Mouse (Mus musculus) layer of hippocampus, postnatal 25 days (tissue): Measurements from ENCODE around the gene Drc7. TPM values are rescaled to one million over a fixed set of nuclear protein-coding genes. Genes with fewer than 3 reads are reported as not detected.

Experiments used
- DNase-seq, 2 experiments: peaks; one replicate each; pipeline ENCODE4 v3.0.0; 2022; ENCODE audit warnings: mixed read lengths in 2 of 2, low spot score in 1 of 2; ENCODE audit errors: extremely low spot score in 1 of 2
- total RNA-seq, 2 experiments: library from RNA; stranded (reverse); gene quantifications; 2 replicates each; pipeline ENCODE4 v1.2.3; 2021

Drc7 gene
- total RNA-seq, 2 experiments from 2014 or later = 1.4 to 1.5 TPM

- DNase-seq = no peak
Measured at GRCm38 (mm10) chr8:95113750-95114149, 58.8 kb downstream of the Drc7 start.

DNA sequence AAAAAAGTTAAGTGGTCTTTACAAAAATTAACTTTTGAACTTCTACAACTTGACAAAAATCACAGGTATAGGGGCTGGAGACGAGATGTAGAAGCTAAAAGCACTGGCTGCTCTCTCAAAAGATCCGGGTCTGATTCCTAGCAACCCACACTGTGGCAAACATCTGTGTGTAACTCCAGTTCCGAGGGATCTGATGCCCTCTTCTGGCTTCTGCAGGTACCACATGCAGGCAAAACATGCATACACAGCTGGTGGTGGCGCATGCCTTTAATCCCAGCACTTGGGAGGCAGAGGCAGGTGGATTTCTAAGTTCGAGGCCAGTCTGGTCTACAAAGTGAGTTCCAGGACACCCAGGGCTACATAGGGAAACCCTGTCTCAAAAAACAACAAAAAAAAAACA lies 68.6 kb downstream of the Drc7 start:
- DNase-seq = no peak

- no peak for DNase-seq
Measured at GRCm38 (mm10) chr8:95126497-95126896, 71.6 kb downstream of the Drc7 start.

DNA sequence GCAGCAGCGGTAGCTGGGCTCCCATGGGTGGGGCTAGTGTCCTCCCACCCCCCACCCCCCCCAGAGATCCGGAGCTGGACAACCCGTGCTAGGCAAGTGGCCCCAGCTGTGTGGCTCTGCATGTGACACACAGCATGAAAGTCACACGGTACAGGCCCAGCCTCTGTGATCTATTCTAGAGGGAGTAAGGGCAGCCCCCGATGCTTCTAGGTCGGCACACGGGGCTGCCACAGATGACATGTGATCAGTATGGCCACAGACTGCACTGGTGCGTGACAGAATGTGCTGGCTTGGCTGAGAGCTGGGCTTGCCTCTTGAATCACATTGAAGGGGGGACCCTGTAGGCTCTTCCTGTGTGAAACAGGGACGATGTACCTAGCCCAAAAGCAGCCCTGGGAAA lies 72.8 kb downstream of the Drc7 start:
- no peak for DNase-seq

Other genes with a start within 250 kb of the Drc7 start
- 1 to 10 TPM; 3.3 to 5.2 TPM for gene Ccl17, start 244.7 kb upstream of the Drc7 start, total RNA-seq
- 10 to 100 TPM; 81.5 to 96.6 TPM for gene Coq9, start 216.8 kb upstream of the Drc7 start, total RNA-seq
- gene Ciapin1, start 216.7 kb upstream of the Drc7 start, total RNA-seq = 10 to 100 TPM; 70.8 to 71.9 TPM
- 10 to 100 TPM; 65.6 to 67.4 TPM for gene Polr2c, start 197.7 kb upstream of the Drc7 start, total RNA-seq
- gene Dok4, start 178.8 kb upstream of the Drc7 start, total RNA-seq = 10 to 100 TPM; 31.2 to 32.7 TPM
- 1 to 10 TPM; 2.0 to 2.3 TPM for gene Ccdc102a, start 137.0 kb upstream of the Drc7 start, total RNA-seq
- under 1 TPM in 1 of 2 experiments, not detected in 1; 0.87 TPM for gene Adgrg5, start 131.4 kb upstream of the Drc7 start, total RNA-seq
- 100 to 1,000 TPM; 101 to 103 TPM for gene Adgrg1, start 80.4 kb upstream of the Drc7 start, total RNA-seq
- gene Adgrg3, start 37.4 kb upstream of the Drc7 start, total RNA-seq = under 1 TPM; 0.21 to 0.22 TPM
- gene Katnb1, start 26.1 kb downstream of the Drc7 start, total RNA-seq = 10 to 100 TPM; 40.1 to 45.4 TPM
- gene Kifc3, start 147.7 kb downstream of the Drc7 start, total RNA-seq = 10 to 100 TPM; 54.2 to 63.7 TPM